Mouse (Mus musculus): ENCODE measurements at regions not wholly inside any gene's neighbourhood (a gene's known extent, or its start where the extent isn't known, plus 50 kb on each side); places are given as distances from the start of the nearest gene placed in this dataset.

DNA sequence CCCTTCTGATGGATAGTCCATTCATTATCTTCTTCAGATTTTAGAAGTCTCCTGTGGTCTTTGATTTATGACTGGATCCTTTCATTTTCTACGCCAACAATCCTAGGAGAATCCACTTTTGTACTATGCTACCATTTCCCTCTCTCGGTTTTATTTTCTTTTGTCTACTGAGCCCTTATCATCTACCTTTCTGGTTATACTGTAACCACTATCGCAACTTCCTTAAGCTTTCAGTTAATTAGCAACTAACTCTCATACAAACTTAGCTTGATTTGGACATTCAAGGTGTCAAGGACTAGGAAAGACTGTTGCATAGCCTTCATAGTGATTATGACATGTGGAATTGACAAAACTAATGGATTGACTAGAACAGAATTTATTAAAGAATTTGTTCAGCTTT lies 467.0 kb upstream of the Robo2 start:
- TF ChIP-seq CTCF (IDR thresholded peaks at IDR 0.05; ENCODE audit: low read depth): no peak
- TF ChIP-seq EP300 (IDR thresholded peaks at IDR 0.05; ENCODE audit: low read depth): no peak
